In the genomic region with DNA sequence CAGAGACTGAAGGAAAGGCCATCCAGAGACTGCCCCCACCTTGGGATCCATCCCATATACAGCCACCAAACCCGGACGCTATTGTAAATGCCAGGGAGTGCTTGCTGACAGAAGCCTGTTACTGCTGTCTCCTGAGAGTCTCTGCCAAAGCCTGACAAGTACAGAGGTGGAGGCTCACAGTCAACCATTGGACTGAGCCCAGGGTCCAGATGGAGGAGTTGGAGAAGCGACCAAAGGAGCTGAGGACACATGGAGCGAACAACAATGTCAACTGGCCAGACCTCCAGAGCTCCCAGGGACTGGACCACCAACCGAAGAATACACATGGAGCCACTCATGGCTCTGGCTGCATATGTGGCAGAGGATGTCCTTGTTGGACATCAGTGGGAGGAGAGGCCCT, we compare ENCODE assay signal across 16 mouse cellular contexts. TPM values are rescaled to one million over a fixed set of nuclear protein-coding genes. Genes with fewer than 3 reads are reported as not detected.
"Had no signal": no experiment of that assay in that cellular context is flagged by ENCODE, and none has a peak within 500 bp of the region (broad histone marks: within the 10 kb centered on the region; RNA-seq: fewer than 3 reads in every experiment).

No protein-coding gene starts in this region.

- H3K27ac ChIP-seq: kidney, postnatal 0 days; layer of hippocampus, adult 2 months; limb, embryonic 13.5 days; liver, embryonic 14.5 days; midbrain, embryonic 10.5 days; neural tube, embryonic 15.5 days; stomach, postnatal 0 days had no signal

- DNase-seq: kidney, adult 9 months; kidney, postnatal 4 days; left cerebral cortex, postnatal 4 days; lung, adult 18-20 months; midbrain, embryonic 14.5 days; thymus, adult 2 months; thymus, postnatal 25 days had no signal

- H3K4me1 ChIP-seq: limb, embryonic 13.5 days; midbrain, embryonic 10.5 days; neural tube, embryonic 15.5 days had no signal

- H3K4me3 ChIP-seq: layer of hippocampus, adult 2 months; limb, embryonic 13.5 days; midbrain, embryonic 10.5 days; myocyte; neural tube, embryonic 15.5 days had no signal

- H3K27me3 ChIP-seq: limb, embryonic 13.5 days; neural tube, embryonic 15.5 days had no signal

RNA-seq across cellular contexts. Expression of gene Amph, which starts 26.3 kb away (rescaled TPM):
- polyA plus RNA-seq: liver, adult 2 months; myocyte had no signal
